Comparison of ENCODE assay signal across 8 mouse cellular contexts in the genomic region with DNA sequence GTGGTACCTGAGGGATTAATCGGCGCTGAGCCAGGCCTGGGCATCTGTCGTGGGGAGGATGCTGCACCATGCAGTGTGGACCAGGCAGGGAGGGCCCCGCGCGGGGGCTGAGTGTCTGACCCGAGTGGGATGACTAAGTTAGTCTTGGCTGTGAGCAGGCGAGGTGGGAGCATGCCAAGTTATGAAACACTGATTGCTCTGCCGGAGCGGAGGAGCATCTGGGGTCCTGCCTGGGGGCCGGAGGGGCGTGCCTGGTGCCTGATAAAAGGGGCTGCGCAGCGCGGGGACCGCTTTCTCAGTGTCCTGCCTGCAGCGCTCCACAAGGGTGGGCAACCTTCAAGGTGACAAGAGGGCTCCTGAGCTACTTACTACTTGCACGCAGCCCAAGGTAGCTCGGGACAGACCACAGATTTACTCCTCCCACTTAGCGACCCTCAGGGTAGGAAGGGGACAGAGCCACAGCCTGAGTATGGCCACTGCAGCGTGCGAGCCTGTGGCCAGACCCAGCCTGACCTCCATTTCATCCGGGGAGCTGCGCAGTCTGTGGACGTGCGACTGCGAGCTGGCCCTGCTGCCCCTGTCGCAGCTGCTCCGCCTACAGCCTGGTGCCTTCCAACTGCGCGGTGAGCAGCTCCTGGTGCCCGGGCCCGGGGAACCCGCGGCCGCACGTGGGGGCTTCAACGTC. TPM values are rescaled to one million over a fixed set of nuclear protein-coding genes. Genes with fewer than 3 reads are reported as not detected.
DNase-seq lines count a peak whose midpoint lies in the region; ATAC-seq lines count a peak whose summit lies in the region.

Gene Medag (plus strand): TSS at position 241 of the 685 bp plus-strand sequence.

- peak; percentile 87 for DNase-seq in adrenal gland, postnatal 14 days
- peak; percentile 57 for DNase-seq in embryo, embryonic 9.5 days (ENCODE audit: extremely low spot score)
- DNase-seq in midbrain, embryonic 14.5 days = peak; percentile 66
- no peak for DNase-seq in thymus, postnatal 0 days (ENCODE audit: low spot score)

- H3K4me2 ChIP-seq in intestine, embryonic 16.5 days (ENCODE audit: low read depth, low read length) = peak within 1 kb of the TSS; percentile 72
- H3K4me2 ChIP-seq in limb, embryonic 12.5 days = peak within 1 kb of the TSS; percentile 72
- H3K4me2 ChIP-seq in midbrain, embryonic 14.5 days (ENCODE audit: low read length) = peak within 1 kb of the TSS; percentile 53
- peak within 1 kb of the TSS; percentile 66 for H3K4me2 ChIP-seq in stomach, embryonic 16.5 days (ENCODE audit: low read depth, low read length)

- H3K9me3 ChIP-seq in intestine, embryonic 16.5 days (ENCODE audit: control insufficient read depth, low read length) = no peaks in the 10 kb centered on the region
- H3K9me3 ChIP-seq in limb, embryonic 12.5 days = 0 out of 2 replicates have a peak, but pooled peaks cover 5% of the 10 kb centered on the region
- H3K9me3 ChIP-seq in midbrain, embryonic 14.5 days (ENCODE audit: control insufficient read depth, low read length) = no peaks in the 10 kb centered on the region
- no peaks in the 10 kb centered on the region for H3K9me3 ChIP-seq in stomach, embryonic 16.5 days (replicated peaks; ENCODE audit: control insufficient read depth, low read length)

- H3K36me3 ChIP-seq in intestine, embryonic 16.5 days (ENCODE audit: control insufficient read depth, insufficient read depth, low read length) = no peaks in the 10 kb centered on the region
- H3K36me3 ChIP-seq in limb, embryonic 12.5 days = no peaks in the 10 kb centered on the region
- no peaks in the 10 kb centered on the region for H3K36me3 ChIP-seq in midbrain, embryonic 14.5 days (ENCODE audit: control insufficient read depth, insufficient read depth, low read length)
- H3K36me3 ChIP-seq in stomach, embryonic 16.5 days (ENCODE audit: control insufficient read depth, insufficient read depth, low read length) = no peaks in the 10 kb centered on the region

- H3K27me3 ChIP-seq in intestine, embryonic 16.5 days (replicated peaks; ENCODE audit: control insufficient read depth, insufficient read depth, low read length) = 0 out of 2 replicates have a peak, but pooled peaks cover 6% of the 10 kb centered on the region
- peaks cover 31% of the 10 kb centered on the region for H3K27me3 ChIP-seq in limb, embryonic 12.5 days
- H3K27me3 ChIP-seq in midbrain, embryonic 14.5 days (ENCODE audit: control insufficient read depth, insufficient read depth, low read length) = no peaks in the 10 kb centered on the region
- H3K27me3 ChIP-seq in stomach, embryonic 16.5 days (ENCODE audit: control insufficient read depth, insufficient read depth, low read length) = peaks cover 8% of the 10 kb centered on the region; the same call in 1 of the 2 replicates

- peak; percentile 47 for ATAC-seq in granulocyte monocyte progenitor cell, adult 5-6 weeks (replicated peaks; ENCODE audit: poor library complexity, severe bottlenecking)
- peak; percentile 79 for ATAC-seq in intestine, embryonic 16.5 days
- ATAC-seq in limb, embryonic 12.5 days (ENCODE audit: insufficient number of reproducible peaks, insufficient read depth, low FRiP score, low TSS enrichment, low read depth) = peak; percentile 73
- ATAC-seq in midbrain, embryonic 14.5 days (ENCODE audit: low FRiP score, low TSS enrichment) = peak; percentile 67; the same call in 1 of the 2 replicates
- ATAC-seq in stomach, embryonic 16.5 days (ENCODE audit: insufficient read depth, low FRiP score) = peak; percentile 81

- H3K4me3 ChIP-seq in intestine, embryonic 16.5 days (ENCODE audit: low read length) = peak within 1 kb of the TSS; percentile 45
- peak within 1 kb of the TSS; percentile 38 for H3K4me3 ChIP-seq in limb, embryonic 12.5 days (replicated peaks)
- H3K4me3 ChIP-seq in midbrain, embryonic 14.5 days (replicated peaks; ENCODE audit: low read depth, low read length) = peak within 1 kb of the TSS; percentile 18
- peak within 1 kb of the TSS; percentile 47 for H3K4me3 ChIP-seq in stomach, embryonic 16.5 days (replicated peaks; ENCODE audit: low read length)

- 5% methylated on average over 38 of the region's 38 CpGs for WGBS in intestine, embryonic 16.5 days
- WGBS in limb, embryonic 12.5 days = 4% methylated on average over 38 of the region's 38 CpGs
- WGBS in midbrain, embryonic 14.5 days = 4% methylated on average over 38 of the region's 38 CpGs
- WGBS in stomach, embryonic 16.5 days = 3% methylated on average over 38 of the region's 38 CpGs

- H3K27ac ChIP-seq in intestine, embryonic 16.5 days (ENCODE audit: low read length) = no peak within 1 kb of the TSS
- H3K27ac ChIP-seq in limb, embryonic 12.5 days = no peak within 1 kb of the TSS
- peak within 1 kb of the TSS; percentile 74 for H3K27ac ChIP-seq in midbrain, embryonic 14.5 days (replicated peaks; ENCODE audit: low read depth, low read length)
- H3K27ac ChIP-seq in stomach, embryonic 16.5 days (ENCODE audit: low read length) = no peak within 1 kb of the TSS; the same call in 1 of the 2 replicates

- peak within 1 kb of the TSS; percentile 47 for H3K9ac ChIP-seq in intestine, embryonic 16.5 days (ENCODE audit: low read depth, low read length)
- peak within 1 kb of the TSS; percentile 52 for H3K9ac ChIP-seq in limb, embryonic 12.5 days (replicated peaks)
- H3K9ac ChIP-seq in midbrain, embryonic 14.5 days (replicated peaks; ENCODE audit: low read length) = peak within 1 kb of the TSS; percentile 36
- peak within 1 kb of the TSS; percentile 74 for H3K9ac ChIP-seq in stomach, embryonic 16.5 days (ENCODE audit: low read length)

- peaks cover 9% of the 10 kb centered on the region for H3K4me1 ChIP-seq in intestine, embryonic 16.5 days (ENCODE audit: control insufficient read depth, insufficient read depth, low read length)
- H3K4me1 ChIP-seq in limb, embryonic 12.5 days (replicated peaks) = peaks cover 14% of the 10 kb centered on the region
- H3K4me1 ChIP-seq in midbrain, embryonic 14.5 days (ENCODE audit: control insufficient read depth, insufficient read depth, low read length) = peaks cover 15% of the 10 kb centered on the region
- H3K4me1 ChIP-seq in stomach, embryonic 16.5 days (ENCODE audit: control insufficient read depth, insufficient read depth, low read length) = peaks cover 13% of the 10 kb centered on the region; the same call in 1 of the 2 replicates

RNA-seq across cellular contexts. Expression of gene Medag, which starts in this region (rescaled TPM):
- total RNA-seq in adrenal gland, postnatal 14 days (2021) = 3.9 and 4.5 TPM in 2 replicates
- not detected in 2 replicates for total RNA-seq in granulocyte monocyte progenitor cell, adult 5-6 weeks (2014; fragmentation: Nextera tagmentation)
- total RNA-seq in granulocyte monocyte progenitor cell, adult 5-6 weeks (2017) = not detected in 2 replicates
- polyA plus RNA-seq in intestine, embryonic 16.5 days (2015; fragmentation: Nextera tagmentation; extraction: Ambion mirVana) = 1.8 and 2.0 TPM in 2 replicates
- polyA plus RNA-seq in limb, embryonic 12.5 days (2016; fragmentation: Nextera tagmentation; extraction: Ambion mirVana) = 0.44 and 0.47 TPM in 2 replicates
- 5.9 TPM in 2 replicates for polyA plus RNA-seq in midbrain, embryonic 14.5 days (2014; fragmentation: Nextera tagmentation; extraction: Ambion mirVana)
- 4.0 and 4.4 TPM in 2 replicates for polyA plus RNA-seq in stomach, embryonic 16.5 days (2015; fragmentation: Nextera tagmentation; extraction: Ambion mirVana)
- 1.3 and 2.0 TPM in 2 replicates for polyA plus RNA-seq in thymus, postnatal 0 days (2015; fragmentation: Nextera tagmentation; extraction: Ambion mirVana)

Comparison
In these comparisons a context has a peak if more than half of its experiments do, and no peak if none do; other contexts are left out.
1. Peak in ATAC-seq in granulocyte monocyte progenitor cell, adult 5-6 weeks; RNA of the gene not detected or under 1 TPM.
2. Peak in ATAC-seq, H3K4me3 ChIP-seq, H3K9ac ChIP-seq and H3K4me2 ChIP-seq in limb, embryonic 12.5 days; RNA of the gene not detected or under 1 TPM.